Mouse (Mus musculus) frontal cortex, postnatal 36 days (tissue): Measurements from ENCODE around the gene Runx1.

Experiments
- DNase-seq, 2 experiments: peaks; one replicate each; pipeline ENCODE4 v3.0.0; 2022; ENCODE audit warnings: low spot score in 2 of 2

Runx1 gene

DNA sequence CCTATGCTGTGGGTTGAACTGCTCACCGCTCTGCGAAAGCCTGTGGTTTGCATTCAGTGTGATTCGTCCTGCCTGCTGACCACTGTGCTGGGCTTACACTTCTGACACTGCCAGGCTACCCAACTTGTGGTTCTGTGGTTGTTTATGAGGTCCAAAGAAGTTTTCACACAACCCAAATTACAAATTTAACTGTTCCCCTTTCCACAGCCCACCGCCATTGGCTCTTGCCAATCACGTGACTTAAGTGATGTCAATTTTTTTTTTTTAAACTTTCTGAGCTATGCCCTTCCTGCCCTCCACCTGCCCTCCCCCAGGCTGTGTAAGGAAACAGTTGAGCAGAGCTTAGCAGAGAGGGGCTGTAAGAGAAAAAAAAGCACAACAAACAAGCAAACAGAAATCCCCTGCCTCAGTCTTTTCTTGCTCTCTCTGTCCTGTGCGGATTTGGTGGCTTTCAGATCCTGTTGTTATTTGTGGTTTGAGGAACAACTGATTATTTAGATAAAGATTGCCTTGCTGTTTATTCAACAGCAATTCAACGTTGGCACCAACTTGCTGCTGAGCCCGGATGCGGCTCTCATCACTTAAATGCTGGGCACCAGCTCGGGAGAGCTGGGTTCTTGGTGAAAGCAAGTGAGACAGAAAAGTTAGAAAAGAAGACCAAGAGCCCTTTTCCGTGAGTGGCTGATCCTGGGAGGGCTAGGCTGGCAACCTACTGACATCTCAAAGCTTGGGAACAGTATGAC, at the start of gene Runx1:
Gene Runx1, minus strand, starts transcription at position 242 of the 743 bp plus-strand sequence.
- DNase-seq = no peak

- DNase-seq = no peak
Measured at GRCm38 (mm10) chr16:92874015-92874414, 48.1 kb upstream of the Runx1 start.

GRCm38 (mm10) chr16:92871728-92872127, 45.8 kb upstream of the Runx1 start:
- DNase-seq = no peak

GRCm38 (mm10) chr16:92868550-92868949, 42.6 kb upstream of the Runx1 start:
- DNase-seq = no peak

DNA sequence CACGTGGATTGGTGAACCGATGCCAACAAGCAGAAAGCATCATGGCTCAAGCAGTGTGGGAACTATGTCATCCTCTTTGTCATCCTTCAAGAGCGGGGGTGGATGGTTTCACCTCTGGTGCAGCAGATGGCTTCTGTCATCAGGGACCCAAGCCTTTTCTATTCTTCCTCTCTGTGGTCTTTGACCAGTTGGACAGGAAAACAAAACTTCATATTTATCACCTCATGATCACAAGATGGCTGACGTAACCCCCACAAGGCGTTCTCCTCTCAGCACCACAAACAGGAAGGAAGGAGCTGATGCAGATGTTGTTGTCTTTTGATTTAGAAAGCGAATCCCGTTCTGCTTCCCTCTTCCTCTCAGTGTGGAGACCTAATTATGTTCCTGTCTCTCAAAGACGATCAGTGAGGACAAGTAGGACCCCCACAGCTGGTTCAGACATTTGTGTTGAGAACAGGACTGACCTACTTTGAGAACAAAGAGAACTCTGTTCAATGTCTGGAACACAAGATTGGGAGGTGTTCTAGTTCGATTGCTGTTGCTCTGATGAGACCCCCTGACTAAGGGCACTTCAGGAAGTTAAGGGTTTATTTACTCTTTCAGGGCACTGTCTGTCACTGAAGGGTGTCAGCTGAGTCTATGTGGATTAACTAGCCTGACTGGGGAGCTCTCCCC, 41.4 kb upstream of the Runx1 start:
- no peak for DNase-seq

GRCm38 (mm10) chr16:92865314-92865713, 39.4 kb upstream of the Runx1 start:
- DNase-seq = no peak

GRCm38 (mm10) chr16:92864191-92864590, 38.2 kb upstream of the Runx1 start:
- no peak for DNase-seq

DNA sequence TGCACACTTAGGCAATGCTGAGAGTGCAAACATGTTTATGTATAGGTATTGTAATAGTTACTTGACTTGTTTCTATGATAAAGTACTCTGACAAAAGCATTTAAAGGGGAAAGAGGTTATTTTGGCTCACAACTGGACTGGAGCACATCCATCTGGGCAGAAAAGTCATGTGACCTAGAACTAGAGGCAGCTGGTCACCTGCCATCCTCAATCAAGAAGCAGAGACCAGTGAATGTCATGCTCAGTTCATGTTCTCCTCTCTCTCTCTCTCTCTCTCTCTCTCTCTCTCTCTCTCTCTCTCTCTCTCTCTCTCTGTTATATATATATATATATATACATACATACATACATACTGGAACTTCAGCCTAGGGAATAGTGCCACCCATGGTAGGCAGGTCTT, 37.2 kb upstream of the Runx1 start:
- DNase-seq = no peak

DNA sequence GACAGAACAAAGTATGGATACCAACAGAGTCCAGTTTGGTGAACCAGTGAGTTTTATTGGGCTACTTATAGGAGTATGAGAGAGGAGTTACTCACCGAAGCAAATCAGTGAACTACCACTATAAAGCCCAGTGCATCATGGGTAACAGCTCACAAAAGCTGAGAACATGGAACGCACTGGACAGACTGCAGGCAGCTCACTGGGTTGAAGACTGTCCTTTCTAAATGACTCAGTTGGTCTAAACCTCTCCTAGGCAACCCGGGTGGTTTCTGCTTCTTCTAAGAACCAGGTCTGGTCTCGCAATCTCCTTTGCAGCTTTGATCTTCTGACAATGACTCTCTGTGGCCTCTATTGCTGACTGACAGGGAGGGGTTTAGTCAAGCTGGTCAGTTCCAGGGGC, 36.5 kb upstream of the Runx1 start:
- DNase-seq = no peak

DNA sequence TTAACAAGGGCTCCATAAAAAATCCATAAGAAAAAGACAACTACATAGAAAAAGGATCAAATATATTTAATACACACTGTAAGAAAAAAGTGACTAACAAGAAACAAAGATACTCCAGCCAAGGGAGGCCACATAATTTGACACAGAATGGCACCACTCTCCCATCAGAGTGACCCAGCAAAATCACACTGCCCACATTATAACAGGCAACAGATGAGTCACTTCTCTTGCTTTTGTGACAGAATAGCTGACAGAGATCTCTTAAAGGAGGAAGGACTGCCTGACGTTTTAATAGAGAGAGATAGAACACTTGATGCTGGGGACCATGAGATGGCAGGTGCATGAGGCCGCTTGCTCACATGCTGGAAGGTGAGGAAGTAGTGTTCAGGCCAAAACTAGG, 35.6 kb upstream of the Runx1 start:
- no peak for DNase-seq

GRCm38 (mm10) chr16:92860649-92861048, 34.7 kb upstream of the Runx1 start:
- no peak for DNase-seq

- no peak for DNase-seq
Measured at GRCm38 (mm10) chr16:92856779-92857178, 30.8 kb upstream of the Runx1 start.

DNA sequence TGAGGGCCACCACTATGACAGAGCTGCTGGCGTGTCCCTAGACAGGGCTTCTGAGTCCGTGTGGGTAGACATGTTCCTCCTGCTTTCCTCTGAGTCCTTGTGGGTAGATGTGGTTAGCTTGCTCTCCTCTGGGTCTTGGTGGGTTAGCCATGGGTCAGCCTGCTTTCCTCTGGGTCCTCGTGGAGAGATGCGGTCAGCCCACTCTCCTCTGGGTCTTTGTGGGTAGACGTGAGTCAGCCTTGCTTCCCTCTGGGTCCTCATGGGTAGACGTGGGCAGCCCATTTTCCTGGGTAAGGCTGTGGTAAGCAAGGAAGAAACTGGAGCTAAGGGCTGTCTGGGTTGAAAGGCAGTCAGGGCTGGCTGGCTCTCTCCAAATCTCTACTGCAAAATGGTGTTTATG, 26.3 kb upstream of the Runx1 start:
- no peak for DNase-seq

DNA sequence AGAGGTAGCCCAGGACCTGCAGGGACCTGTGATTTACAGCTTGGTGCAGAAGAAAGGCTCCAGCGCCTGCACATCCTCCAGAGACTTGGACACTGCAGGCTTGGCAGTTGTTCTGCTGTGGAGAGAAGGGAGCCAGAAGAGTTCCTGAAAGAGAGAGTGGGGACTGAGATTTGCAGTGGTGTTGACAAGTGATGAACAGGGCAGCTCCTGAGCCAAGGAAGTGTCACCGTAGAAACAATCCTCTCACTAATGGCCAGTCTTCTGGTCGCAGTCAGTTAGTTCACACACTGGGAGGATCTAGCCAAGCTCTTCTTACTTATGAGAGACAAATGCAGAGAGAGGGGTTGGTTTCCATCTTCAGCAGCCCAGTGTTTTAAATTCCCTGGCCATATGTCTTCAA, 24.5 kb upstream of the Runx1 start:
- no peak for DNase-seq

- DNase-seq = no peak
Measured at GRCm38 (mm10) chr16:92847762-92848300, 21.9 kb upstream of the Runx1 start.

- no peak for DNase-seq
Measured at GRCm38 (mm10) chr16:92845244-92846225, 19.6 kb upstream of the Runx1 start.

DNA sequence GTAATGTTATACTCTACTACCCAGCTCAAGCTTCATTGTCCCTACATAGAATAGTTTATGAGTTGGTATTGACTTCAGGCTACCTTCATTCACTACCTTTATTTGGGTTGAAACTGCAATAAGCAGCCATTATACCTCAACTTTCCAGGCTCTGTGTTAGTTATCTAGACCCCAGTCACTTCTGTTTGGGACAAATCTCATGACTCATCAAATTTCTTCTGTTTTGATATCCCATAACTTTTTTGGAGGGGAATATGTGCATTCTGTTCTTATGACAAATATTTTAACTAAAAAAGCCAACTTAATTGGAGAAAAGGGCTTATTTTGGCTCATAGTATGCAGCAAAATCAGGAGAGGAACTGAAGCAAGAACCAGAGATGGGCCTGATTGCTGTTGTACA, 12.8 kb upstream of the Runx1 start:
- no peak for DNase-seq

GRCm38 (mm10) chr16:92831341-92831740, 5.4 kb upstream of the Runx1 start:
- DNase-seq = no peak

- no peak for DNase-seq
Measured at GRCm38 (mm10) chr16:92830479-92830878, 4.5 kb upstream of the Runx1 start.

GRCm38 (mm10) chr16:92828308-92828862, 2.4 kb upstream of the Runx1 start:
- DNase-seq = no peak

DNA sequence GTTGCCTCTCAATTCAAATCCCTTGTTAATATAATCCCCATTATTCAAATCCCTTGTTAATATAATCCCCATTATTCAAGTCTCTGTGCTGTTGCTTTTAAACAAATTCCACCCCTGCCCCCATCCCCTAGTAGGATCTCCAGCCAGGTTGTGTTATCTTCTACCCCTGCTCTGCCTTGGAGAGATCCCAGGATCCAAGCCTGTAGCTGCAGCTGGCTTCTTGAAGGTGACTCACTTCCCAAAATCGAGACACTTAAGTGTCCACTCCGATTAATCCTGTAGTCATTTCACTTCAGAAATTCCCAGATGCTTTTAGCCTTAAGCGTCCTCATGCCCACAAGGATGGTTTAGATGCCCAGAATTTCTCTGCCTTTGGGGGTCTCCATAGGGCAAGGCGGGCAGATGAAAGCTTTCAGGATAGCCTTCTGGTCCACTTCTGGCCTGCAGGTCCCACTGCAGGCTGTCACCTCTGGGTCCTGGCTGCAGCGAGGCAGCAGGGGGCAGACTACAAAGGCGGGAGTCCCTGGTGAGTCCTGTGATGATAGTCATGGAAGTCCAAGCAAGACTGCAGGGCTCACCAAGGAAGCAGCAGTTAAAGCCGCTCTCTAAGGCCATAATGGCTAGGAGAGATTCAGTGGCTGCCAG, 1.8 kb upstream of the Runx1 start:
- no peak for DNase-seq
